Mouse (Mus musculus) cortical plate, adult 2 months (tissue): ENCODE data around the gene Slc29a2.

ENCODE experiments used
- CTCF ChIP-seq: fragments of 200-500 bp; IDR thresholded peaks from 2 replicates; pipeline ENCODE4 v1.5.1; 2011; ENCODE audit warnings: mild to moderate bottlenecking, control low read depth, low read length; ENCODE audit not compliant: insufficient read depth; ENCODE audit errors: extremely low read depth
- POLR2A ChIP-seq: fragments of 200-500 bp; IDR thresholded peaks from 2 replicates; pipeline ENCODE4 v1.6.1; 2011; ENCODE audit warnings: mild to moderate bottlenecking, low read length, control low read depth; ENCODE audit not compliant: insufficient read depth; ENCODE audit errors: extremely low read depth

GRCm38 (mm10) chr19:5017611-5018010, 6.0 kb upstream of the Slc29a2 start:
- no peak for TF ChIP-seq CTCF
- TF ChIP-seq POLR2A: no peak
